Mouse (Mus musculus): Measurements from ENCODE around the gene Ube2cbp.

Ube2cbp gene

DNA sequence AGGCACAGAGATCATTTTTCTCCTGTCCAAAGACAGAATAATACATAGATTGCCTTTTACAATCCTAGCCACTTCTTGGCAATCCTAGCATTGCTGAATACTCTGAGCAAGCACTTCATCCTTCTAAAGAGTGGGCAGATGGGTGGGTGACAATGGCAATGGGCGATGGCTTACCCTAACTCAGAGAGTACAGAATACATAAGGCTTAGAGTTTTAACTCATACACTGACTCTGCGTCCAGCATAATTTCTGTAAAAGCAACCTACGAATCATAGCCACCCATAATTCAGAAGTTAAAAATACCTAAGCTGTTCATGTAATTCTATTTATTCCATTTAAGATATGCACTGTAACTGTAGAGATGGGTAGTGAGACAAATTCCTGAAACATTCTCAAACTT, 29.2 kb downstream of the Ube2cbp start:
- no peak for DNase-seq (ENCODE audit: low read depth, low spot score)

DNA sequence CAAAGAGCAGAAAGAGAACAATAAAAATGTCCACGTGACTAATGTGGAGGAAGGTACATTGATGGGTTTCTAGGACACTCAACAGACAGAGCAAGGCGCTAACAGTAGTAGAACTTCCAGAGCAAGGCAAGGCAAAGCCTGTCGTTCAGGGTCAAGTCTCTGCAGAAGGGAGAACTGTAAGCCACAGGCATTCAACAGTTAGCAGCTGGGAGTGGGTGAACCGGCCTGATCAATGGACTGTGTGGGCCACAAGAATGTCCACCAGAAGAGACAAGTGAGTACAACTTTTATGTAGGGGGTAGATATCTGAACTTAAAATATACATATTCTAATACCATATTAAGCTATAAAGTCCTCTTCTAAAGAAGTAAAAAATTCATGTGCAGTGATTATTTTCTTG, 41.4 kb downstream of the Ube2cbp start:
- no peak for DNase-seq (ENCODE audit: low read depth, low spot score)

DNA sequence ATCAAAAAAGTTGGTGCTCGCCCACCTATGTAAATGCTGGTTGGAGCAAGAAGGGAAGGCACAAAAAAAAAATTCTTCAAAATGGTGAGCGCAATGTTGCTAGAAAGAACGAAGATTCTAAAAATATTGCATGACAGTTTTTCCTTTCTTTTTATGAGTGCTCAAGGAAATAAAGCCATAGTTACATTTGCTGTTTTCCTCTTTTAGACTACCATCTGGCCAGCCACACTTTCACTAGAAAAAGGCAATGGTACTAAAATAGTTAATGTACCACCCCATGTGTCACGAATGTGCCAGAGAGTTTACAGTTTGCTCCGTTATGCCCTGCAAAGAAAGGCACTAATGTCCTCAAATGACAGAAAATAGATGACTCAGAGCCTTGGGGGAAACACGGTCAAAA, 45.4 kb downstream of the Ube2cbp start:
- no peak for DNase-seq (ENCODE audit: low read depth, low spot score)

DNA sequence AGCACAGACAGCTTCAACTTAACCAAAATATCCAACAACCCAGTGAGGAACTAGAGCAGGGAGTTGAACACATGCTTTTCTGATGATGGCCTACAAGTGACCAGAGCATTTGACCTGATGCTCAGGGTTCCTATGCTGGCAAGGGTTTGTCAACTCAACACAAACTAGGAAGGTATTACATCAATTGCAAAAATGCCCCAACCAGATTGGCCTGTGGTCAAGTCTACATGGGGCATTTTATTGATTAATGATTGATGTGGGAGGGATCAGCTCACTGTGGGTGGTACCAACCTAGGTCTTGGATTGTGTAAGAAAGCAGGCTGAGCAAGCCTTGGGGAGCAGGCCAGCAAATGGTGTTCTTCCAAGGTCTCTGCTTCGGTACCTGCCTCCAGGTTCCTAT, 46.8 kb downstream of the Ube2cbp start:
- no peak for DNase-seq (ENCODE audit: low read depth, low spot score)

DNA sequence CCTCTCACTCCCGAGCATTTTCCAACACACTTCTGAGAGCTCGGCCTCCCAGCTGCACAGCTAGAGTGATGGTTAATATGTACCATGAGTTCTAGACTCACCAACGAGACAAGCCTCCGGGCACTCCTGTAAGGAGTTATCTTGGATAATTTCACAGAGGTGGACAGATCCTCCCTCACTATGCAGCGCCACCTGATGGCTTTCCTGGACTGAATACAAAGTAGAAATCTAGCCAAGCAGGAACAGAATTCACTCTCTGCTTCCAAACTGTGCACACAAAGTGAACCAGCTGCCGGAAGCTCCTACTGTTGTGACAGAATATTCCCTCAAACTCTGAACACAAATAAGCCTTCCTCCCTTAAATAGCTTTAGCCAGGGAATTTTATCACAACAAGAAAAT, 69.0 kb downstream of the Ube2cbp start:
- no peak for DNase-seq (ENCODE audit: low read depth, low spot score)

DNA sequence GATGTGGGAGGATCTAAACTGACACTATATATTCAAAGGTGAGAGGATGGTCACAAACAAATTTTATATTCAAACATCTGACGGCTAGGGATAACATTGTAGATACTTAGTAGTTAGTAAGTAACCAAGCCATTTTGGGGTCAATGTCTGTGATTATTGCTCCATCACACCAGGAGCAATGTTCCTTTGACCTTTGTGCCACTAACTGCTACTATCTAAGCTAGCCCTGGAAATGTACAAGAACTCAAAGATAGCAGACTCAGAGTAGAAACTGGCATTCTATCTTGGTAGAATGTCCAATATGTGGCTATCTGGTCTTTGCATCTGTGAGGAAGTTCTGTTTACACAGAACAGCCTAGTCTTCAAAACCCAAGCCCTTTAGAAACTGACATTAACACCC, 69.7 kb downstream of the Ube2cbp start:
- no peak for DNase-seq (ENCODE audit: low read depth, low spot score)

DNA sequence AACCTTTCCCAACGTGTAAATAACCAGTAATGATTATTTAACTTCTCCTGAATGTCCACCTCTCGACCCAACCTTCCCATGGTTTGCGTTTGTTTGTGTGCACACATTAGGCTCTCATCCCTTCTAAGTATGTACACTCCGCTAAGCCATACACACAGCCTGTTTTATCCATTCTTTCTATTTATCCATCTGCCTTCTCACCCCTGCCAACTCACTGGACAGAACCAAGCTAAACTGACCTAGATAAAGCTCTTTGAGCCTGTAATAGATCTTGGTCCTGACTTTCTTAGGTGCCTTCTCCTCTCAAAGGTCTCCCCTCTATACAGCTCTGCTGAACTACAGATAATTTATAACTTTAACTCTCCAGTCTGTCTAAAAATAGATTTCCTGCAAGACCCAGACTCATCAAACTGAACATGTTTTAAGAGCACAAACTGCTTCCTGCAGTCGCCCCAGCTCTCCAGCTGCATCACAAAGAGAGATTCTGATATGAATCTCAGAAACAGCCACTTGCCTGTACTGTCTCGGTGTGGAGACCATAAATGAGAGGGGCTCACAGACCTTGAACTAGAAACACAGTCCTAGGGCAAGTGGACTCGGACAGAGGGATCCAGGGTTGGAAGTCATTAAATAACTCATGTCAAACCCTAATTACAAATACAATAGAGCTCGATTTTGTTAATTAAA, 71.0 kb downstream of the Ube2cbp start:
- DNase-seq (ENCODE audit: low read depth, low spot score), result peak; percentile 8

DNA sequence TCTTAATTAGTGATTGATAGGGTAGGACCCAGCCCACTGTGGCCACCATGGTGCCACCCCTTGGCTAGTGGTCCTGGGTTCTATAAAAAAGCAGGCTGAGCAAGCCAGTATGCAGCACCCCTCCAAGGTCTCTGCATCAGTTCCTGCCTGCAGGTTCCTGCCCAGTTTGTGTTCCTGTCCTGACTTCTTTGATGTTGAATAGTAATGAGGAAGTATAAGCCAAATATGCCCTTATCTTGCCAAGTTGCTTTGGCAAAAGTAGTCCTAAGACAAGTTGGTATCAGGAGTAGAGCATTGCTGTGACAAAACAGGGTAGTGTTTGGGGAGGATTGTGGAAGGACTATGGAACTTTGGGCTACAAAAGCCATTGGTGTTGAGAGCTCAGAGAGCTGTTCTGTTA, 73.3 kb downstream of the Ube2cbp start:
- DNase-seq (ENCODE audit: low read depth, low spot score), result no peak

DNA sequence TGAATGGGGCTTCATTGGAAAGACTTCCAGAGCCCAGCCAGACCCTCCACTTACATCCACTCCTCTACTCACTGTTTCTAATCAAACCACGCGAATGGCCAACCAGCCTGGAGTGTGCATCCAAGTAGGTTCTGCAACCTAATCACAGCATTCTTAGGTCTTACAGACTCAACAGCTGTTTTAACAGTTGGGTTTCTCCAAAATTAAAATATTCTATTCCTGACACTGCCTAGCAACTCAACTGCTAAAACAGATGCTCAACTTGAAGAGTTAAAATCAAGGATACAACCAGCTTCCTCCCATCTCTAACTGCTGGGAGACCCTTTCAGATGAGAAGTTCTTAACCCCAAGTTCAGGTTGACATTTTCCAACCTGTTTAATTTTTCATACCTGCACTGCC, 74.0 kb downstream of the Ube2cbp start:
- DNase-seq (ENCODE audit: low read depth, low spot score), result no peak

DNA sequence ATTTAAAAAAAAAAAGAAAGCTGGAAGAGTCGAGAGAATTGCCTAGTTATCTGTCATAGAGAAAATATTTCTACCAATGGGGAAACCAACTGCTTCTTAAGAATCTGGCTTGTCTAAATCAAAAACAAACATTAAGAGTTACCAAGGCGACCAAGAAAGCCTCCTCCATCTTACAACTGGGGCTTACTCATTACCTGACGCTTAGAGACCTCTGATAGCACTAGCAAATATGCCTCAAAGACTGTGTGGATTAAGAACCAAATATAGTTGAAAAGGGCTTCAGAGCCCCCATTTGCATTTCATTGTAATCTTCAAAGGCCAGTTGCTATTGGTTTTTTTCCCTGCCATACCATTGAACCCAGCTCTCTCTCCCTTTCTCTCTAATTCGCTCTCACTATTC, 76.2 kb downstream of the Ube2cbp start:
- no peak for DNase-seq (ENCODE audit: low read depth, low spot score)

DNA sequence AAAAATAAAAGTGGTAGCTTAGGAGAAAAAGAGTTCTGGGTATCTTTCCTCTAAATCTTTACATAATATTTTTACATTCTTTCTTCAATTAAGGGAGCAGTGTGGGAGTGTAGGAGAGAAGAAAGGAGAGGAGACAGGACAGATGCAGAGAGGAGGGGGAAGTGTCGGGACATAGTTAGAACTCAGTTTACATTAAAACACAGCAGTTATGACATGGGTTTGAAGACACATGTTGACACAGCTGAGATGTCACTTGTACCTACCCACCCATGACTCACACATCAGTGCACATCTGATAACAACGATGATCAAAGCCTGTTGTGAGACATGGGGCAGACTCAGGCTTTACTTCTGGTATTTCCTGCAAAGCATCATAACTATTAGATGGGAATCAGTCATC, 87.8 kb downstream of the Ube2cbp start:
- no peak for DNase-seq (ENCODE audit: low read depth, low spot score)

DNA sequence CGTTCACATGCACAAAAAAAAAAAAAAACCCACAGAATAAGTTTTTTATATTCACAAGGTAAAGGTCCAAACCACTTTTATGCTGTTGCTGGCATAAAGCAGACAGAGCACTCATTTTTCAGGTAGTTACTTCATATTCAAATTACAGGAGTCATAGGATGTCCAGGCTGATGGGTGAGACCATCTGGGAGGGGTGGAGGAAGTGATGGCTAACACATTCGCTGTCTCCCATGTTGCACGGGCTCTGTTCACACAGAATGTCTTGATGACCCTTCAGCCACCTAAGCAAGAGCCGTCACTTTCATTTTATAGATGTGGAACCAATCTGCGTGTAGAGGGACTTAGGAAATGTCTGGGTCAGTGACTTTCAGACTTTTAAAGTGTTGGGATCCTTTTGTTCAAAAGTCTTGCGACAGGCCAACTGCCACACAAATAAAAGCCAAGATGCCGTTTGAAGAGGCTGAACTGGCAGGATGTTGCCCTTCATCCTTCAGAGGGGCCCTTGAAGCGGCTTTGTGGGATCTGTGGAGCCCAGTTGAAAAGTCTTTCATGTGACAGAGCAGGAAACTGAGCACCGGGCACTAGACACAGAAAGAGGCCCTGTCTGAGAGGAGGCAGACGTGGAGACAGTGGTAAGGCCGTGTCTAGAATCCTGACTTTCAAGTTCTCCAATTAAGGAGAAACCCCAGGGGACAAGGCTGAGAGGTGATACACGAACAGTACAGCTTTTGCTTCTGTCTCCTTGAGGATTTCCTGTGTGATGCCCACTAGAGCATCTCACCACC, 91.8 kb downstream of the Ube2cbp start:
- DNase-seq (ENCODE audit: low read depth, low spot score), result peak; percentile 20

DNA sequence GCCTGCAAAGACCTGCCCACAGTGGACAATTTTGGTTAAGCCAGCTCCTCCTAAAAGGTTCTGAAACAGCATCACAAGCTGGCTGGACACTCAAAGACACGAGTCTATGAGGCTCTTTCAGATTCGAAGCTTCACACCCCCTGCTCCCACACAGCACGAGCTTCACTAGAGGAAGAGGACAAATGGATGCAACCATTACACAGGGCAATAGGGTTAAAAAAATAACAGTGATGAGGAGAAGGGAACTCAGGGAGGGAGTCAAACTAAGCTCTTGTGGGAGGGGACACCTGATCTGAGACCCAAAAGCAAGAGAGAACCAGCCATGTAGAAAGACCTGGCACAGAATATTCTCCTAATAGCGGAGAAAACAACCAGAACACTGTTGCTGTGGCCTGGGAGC, 95.5 kb downstream of the Ube2cbp start:
- DNase-seq (ENCODE audit: low read depth, low spot score), result no peak

DNA sequence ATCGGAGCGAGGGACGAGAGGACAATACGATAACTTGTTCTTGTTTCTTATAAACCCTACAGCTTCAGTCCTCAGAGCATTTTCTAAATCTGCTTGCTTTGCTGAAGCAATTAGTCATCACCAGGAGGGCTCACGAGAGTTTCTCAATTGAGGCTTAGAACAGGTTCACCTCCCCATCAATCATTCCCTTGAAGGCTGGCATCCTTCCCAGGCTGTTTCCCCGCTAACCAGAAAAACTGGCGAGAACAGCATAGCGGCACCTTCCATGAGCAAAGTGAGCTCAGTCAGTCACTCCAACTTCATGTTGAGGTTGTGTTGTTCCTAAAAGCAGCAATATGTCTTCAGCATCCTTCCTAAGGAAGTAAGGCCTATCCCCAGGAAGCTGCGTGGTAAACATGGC, 104.2 kb downstream of the Ube2cbp start:
- DNase-seq (ENCODE audit: low read depth, low spot score), result no peak

DNA sequence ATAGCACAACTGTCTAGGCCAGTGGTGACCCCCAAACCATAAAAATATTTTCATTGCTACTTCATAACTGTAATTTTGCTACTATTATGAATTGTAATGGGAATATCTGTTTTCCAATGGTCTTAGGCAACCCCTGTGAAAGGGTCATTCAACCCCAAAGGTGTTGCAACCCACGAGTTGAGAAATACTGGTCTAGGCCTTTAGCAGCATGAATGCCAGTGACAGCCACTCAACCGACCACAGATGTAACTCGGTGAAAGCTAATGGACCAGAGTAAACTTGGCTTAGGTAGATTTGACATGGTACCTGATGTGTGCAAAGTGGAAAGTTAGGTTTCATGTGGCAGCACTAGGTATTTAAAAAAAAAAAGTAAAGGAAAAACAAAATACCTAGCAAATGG, 108.9 kb downstream of the Ube2cbp start:
- DNase-seq (ENCODE audit: low read depth, low spot score), result no peak

DNA sequence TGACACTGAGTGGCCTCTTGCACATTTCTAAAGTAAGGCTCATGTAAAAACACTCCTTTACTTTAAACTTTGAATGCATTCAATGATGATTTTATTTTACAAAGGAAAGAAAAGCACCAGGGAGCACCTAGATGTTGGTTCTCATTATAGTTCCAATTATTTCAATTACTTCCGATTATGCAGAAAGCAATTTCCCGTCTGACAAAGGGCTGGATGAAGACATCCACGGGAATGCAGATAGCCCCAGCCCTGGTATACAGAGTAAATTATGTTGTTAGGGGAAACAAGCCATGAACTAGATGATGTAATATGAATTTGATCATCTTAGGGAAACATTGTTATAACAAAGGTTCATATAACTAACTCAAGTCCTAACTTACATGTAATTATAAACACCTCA, 113.3 kb downstream of the Ube2cbp start:
- DNase-seq (ENCODE audit: low read depth, low spot score), result no peak

DNA sequence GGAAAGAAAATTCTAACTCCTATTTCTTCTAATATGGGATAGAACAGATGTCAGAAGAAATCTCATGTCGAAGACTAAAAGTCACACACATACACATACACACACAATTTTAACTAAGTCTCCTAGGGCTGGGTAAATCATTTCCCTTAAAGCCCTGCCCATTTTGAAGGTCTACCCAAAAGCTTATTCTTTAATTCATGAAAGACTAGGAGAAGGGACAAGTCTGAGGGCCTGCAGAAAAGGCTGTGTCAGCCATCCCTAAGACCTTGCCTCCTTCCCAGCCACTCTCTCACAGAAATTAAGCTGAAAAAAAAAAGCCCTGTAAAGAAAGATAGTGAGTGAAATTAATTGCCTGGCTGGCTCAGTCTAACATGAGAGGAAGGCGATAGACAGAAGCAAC, 128.0 kb downstream of the Ube2cbp start:
- no peak for DNase-seq (ENCODE audit: low read depth, low spot score)

DNA sequence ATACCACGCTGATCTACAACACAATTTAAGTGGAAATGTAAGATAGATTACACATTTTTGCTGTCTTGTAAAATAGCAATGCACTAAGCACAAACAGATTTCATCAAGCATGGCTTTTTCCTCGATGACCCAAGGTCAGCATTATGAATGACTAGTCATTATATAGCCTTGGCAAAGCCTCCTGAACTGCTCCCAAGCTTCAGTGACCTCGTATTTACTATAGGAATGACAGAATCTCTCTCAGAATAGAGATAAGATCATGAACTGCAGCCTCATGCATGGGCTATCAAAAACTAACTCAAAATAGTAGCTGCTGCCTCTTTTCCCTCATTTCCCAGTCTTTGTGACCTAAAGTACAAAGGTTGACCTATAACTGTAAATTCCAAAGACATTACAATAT, 128.4 kb downstream of the Ube2cbp start:
- DNase-seq (ENCODE audit: low read depth, low spot score), result no peak

DNA sequence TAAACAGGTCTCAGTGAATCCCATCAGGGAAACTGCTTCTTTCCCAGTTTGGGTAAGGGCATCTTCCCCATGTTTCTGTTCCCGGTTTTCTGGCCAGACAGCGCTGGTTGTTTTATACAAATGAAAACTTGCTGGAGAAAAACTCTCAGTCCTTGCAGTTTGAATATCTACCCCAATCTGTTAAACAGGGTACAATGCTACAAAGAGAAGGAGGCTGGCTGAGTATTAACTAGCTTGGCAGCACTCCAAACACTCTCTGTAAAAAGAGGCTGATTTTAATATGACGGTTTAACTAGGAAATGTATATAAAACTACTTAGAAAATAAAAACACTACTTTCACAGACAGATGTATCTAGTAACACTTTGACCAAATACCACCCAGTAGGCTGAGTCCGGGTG, 129.2 kb downstream of the Ube2cbp start:
- DNase-seq (ENCODE audit: low read depth, low spot score), result no peak

DNA sequence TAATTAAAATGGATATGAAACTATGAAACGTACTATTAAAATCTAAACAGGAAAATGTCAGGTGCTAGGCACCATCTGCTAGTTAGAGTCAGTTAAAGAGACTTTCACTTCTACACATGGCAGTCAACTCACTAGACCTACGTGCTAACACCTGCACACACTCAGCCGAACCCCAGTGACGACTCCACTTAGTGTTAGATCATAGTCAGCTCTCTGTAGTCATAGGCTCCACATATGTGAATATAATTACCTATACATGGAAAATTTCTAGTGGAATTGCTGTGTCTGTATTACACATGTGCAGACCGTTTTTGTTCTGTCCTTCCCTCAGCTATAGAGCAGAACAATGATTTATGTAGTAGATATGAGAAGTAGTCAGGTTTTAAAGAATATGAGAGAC, 130.4 kb downstream of the Ube2cbp start:
- no peak for DNase-seq (ENCODE audit: low read depth, low spot score)

DNA sequence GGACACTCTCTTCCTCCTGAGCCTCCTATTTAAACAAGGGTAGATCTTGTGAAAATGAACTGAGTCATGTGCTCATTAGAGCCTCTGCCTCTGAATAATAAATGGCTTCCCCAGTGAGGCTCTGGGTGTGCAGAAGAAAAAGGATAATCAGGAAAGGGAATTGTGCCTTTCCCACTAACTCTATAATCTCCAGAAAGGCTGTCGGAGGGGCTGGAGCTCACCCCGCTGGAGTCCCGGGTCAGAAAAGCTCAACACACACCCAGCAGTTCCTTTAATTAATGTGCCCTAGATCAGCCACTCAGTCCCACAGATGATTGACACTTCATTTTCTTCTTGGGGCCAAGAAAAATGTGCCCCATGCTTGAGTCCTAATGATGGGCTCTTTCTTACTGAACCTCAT, 134.2 kb downstream of the Ube2cbp start:
- DNase-seq (ENCODE audit: low read depth, low spot score), result no peak

DNA sequence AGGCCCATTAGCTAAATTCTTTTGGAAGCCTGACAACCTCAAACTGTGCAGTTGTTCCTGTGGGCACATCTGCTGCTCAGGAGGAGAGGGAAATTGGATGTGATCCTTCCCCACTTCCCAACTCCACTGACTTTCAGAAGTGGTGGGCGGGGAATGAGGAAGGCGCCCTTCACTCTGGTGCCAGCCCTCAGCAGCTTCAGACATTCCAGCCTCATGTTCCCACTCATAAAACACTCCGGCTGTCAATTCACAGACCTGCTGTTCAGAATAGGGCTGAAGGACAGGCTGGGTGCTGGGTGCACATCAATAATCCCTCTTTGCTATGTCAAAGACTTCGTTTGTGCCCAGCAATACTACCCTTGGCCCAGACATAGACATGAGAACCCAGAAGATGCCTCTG, 136.5 kb downstream of the Ube2cbp start:
- no peak for DNase-seq (ENCODE audit: low read depth, low spot score)

DNA sequence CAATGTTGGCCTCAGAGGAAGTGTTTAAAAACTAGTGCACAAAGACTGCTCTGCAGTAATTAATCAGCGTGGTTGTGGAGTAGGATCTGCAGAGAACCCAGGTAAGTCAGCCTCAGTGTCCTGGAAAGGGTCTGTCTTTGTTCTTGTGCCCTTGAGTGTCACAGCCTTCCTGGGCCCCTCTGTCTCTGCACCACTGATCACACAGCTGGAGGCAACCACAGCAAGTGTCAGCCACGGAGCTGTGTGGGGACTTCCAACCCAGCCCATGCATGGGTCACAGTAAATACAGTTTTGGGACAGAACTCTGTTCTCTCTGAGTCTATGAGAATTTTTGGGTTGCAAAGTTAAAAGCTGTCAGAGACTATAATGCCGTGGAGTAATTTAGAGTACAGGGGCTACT, 137.4 kb downstream of the Ube2cbp start:
- no peak for DNase-seq (ENCODE audit: low read depth, low spot score)

DNA sequence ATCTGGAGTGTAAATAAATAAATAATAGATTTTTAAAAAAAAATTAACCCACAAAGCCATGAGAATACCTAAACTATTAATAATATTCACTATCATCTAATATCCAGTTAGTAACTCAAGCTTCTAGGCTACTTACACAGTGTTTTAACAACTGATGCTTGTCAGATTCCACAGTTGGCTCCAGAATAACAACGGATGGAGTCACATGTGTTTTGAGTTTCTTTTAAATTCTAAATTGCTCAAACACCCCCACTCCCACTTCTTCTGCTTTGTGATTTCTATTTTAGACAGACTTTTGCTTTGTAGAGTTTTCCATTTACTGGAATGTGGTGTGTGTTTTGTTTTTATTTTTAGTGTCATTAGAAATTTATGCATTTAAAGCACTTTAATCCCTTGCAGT, 140.0 kb downstream of the Ube2cbp start:
- DNase-seq (ENCODE audit: low read depth, low spot score), result no peak
